Mouse (Mus musculus) lung, postnatal 4 days (tissue): ENCODE results near the gene Ndufs7.
"Not testable (repeated sequence)": the region's sequence is repeated elsewhere in the genome, so short reads cannot be mapped to it uniquely, and the experiment has no call there.

Experiments
- DNase-seq, 2 experiments: peaks; one replicate each; pipeline ENCODE4 v3.0.0; 2021

Gene Ndufs7

DNA sequence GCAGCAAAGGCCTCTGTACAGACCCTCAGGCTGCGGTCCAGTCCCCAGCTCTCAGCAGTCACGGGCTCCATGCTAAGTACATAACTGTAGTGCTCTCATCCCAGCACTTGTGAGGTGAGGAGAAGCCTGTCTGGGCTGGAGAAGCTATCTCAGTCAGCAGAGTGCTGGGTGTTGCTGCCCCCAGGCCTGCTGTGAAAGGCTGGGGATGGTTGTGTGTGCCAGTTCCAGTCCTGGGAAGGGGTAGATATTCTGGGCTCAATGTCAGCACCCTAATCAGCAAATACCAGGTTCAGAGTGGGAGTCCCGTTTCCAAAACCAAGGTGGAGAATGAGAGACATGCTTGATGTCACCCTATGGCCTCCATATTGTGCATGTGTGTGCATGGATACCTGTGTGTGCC is 6.3 kb upstream of the Ndufs7 start:
- no peak for DNase-seq

DNA sequence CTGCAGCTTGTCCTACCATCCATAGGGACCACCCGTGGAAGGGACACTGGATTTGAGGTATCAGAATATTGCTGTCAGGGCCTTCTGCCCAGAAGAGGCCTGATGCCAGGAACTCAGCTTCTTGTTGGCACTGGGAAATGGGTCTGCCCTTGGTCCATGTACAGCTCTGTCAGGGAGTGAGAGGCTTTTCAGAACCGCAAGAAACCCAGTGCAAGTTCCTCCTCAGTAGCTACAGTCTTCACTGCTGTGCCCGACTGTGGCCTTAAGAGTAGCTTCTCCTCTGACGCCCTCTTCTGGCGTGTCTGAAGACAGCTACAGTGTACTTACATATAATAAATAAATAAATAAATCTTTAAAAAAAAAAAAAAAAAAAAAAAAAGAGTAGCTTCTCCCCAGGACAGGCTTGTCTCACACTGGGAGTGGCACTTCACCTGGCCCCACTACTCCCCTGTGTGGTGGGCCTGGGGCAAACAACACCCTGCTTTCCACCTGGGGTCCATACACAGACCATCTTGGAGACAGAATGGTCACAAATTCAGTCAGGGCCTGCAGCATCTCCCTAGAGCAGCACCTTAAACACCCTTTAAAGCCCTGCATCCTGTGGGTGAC is 4.0 kb upstream of the Ndufs7 start:
- peak in 1 of 2 experiments; percentile 59 for DNase-seq

DNA sequence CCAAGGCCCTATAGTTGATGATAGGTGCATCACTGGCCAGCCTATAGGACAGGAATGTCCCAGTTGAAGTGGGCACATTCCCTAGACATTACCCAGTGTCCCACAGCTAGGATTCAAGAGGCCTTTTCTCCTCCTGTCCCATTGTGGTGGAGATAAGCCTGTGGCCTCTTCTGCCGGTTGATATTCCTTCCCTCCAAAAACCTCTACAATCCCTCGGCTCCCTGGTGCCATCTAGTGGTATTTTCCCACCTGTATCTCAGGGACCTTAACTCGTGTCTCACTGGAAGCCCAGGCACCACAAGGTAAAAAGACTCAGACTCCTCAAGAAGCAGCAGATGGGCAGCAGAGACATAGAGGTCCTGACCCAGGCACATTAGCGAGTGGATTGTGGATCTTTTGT is 3.3 kb upstream of the Ndufs7 start:
- DNase-seq: peak; percentile 63 to 83

DNA sequence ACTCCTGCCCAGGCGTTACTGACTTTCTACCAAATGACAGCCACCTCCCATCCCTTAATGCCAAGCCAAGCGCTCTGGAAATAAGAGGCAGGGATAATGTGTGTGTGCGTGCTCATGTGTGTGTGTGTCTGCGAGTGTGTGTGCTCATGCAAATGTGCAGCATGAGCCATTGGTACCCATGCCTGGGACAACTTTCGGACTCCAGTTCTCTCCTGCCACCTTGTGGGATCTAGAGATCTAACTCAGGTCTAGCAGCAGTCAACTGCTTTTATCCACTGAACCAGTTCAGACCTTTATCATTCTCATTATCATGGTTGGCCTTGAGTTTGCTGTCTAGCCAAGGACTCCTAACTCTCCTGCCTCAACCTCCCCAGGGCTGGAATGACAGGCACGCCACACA is 1.1 kb upstream of the Ndufs7 start:
- no peak for DNase-seq

DNA sequence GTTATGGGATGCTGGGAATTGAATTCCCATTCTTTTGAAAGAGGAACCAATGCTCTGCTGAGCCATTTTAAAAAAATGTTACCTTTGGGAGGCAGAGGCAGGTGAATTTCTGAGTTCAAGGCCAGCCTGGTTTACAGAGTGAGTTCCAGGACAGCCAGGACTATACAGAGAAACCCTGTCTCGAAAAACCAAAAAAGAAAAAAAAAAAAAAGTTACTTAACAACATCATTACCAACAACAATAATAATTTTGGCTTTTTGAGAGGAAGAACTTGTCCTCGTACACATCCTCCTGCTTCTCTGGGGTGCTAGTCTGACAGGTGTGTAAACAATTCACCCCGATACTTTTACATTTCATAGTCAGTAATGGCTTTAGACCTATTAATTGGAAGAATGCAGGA is 484 bp upstream of the Ndufs7 start:
- DNase-seq: not testable (repeated sequence)

DNA sequence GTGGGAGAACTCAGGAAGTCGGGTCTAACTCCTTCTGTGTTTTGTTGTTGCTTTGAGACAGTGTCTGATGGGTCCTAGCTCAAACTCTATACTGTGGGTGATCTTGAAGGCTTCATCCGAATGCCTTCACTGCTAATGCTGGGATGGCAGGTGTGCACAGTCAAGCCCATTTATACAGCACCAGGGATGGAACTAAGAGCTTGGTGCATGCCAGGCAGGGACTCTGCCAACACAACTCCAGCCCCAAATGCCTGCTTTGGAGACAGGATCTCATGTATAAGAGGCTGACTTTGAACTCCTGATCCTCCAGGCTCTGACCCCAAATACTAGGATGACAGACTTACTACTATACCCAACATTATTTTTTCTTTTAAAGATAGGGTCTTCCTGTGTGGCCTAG is 1.1 kb downstream of the Ndufs7 start:
- DNase-seq: no peak

DNA sequence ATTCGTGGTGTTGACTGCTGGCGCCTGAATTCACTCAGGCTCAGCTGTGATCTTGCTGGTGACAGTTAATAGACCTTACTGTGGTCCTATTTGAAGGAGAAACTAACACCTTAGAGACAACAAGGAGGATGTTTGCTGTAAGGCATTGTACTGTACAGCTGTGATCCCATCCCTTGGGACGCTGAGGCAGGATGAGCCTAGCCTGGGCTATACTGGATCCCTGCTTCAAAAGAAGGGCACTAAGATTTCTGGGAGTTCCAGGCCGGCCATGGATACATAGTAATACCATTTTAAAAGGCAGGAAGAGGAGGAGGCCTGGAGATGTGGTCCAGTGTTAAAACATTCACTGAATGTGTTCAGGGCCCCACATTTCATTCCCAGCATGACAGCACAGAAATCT is 1.7 kb downstream of the Ndufs7 start:
- no peak for DNase-seq

DNA sequence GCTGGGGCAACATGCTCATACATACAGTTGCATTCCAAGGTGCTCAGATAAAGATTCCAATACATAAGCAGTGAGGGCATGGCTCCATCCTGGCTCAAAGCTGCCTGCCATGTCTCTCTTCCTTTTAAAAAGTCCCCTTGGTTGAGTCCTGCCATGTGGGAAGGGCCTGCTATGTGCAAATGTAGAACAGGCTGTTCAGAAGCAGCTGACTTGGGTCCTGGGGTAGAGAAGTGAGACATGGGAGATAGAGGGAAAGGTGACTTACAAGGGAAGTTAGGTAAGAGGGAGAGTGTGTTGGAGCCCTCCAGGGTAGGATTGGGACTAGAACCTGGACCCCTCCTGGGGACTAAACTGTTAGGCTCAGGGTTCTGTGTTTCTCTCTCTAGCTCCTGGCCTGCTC is 3.1 kb downstream of the Ndufs7 start:
- DNase-seq: no peak

DNA sequence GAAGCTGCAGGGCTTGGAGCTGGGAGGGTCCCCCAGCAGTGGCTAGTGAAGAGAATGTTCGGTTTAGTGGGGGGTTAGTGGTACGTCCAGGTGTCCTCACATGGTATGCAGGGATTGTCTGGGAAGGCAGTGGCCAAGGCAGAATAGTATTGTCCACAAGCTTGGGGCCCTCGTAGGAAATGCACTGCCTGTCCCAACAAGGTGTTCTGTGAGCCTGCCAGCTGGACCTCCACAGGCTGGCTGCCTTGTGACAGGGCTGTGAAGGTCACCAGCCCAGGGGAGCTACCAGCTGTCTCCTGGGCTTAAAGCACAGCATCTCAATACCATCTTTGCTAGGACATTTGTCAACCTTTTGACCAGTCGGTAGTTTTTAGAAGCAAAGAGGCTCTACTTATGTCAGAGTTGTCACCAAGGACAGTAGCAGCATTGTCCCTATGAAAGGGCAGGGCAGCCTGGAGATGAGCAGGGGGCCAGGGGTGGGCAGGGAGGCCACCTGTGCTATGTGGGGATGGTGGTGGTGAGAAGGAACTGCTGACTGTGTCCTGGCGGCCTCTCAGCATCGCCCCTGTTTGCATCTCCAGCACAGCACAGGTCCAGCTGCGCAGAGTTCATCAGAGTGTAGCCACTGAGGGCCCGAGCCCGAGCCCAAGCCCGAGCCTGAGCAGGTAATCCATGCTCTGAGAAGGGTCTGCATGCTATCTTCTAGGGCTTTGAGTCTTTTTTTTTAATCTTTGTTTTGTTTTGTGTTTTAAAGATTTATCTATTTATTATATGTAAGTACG is 3.8 kb downstream of the Ndufs7 start:
- no peak for DNase-seq

DNA sequence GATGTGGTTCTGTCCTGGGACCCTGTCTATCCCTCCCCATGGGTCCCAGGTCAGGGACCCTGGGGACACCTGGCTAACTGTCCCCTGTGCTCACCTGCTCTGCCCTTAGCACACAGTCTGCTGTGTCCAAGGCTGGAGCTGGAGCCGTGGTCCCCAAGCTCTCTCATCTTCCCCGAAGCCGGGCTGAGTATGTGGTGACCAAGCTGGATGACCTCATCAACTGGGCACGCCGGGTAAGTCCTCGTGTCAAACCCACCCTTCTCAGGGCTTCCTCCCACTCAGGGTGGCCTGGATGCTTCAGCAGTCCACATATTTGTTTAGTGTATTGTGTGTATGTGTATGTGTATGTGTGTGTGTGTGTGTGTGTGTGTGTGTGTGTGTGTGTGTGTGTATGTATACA is 4.6 kb downstream of the Ndufs7 start:
- peak in 1 of 2 experiments; percentile 38 for DNase-seq

DNA sequence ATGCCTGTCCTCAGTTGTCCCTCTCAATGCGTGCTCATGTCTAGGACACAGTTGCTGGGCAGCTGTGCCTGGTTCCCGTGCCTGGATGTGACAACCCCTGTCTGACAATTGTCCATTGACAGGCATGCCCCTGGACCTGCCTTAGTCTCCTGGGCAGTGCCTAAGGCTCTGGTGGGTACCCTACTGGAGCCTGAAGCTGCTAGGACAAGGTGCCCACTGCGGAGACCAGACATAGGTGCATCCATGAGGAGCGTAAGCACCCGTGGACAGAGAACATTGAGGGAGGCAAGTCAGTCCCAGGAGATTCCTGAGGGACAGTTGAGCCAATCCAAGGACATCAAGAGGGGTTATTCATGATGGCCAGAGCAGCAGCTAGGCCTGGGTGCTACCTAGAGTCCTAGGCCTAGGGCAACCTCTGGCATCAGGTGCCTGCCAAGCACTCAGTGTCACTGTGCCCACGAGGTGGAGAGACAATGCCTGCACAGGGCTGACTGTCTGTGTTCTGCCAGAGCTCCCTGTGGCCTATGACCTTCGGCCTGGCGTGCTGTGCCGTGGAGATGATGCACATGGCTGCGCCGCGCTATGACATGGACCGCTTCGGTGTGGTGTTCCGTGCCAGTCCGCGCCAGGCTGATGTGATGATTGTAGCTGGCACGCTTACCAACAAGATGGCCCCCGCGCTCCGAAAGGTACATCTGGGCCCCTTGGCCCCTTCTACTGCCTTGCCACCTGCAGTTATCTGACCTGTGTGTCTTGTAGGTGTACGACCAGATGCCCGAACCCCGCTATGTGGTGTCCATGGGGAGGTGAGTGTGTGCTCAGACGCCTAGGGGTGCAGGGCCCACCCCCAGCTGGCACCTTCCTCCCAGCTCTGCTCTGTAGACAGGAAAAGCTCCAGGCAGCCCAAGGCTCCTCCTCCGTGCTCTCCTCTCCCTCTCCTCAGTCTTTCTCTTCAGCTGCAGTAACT is 5.7 kb downstream of the Ndufs7 start:
- peak in 1 of 2 experiments; percentile 27 for DNase-seq

DNA sequence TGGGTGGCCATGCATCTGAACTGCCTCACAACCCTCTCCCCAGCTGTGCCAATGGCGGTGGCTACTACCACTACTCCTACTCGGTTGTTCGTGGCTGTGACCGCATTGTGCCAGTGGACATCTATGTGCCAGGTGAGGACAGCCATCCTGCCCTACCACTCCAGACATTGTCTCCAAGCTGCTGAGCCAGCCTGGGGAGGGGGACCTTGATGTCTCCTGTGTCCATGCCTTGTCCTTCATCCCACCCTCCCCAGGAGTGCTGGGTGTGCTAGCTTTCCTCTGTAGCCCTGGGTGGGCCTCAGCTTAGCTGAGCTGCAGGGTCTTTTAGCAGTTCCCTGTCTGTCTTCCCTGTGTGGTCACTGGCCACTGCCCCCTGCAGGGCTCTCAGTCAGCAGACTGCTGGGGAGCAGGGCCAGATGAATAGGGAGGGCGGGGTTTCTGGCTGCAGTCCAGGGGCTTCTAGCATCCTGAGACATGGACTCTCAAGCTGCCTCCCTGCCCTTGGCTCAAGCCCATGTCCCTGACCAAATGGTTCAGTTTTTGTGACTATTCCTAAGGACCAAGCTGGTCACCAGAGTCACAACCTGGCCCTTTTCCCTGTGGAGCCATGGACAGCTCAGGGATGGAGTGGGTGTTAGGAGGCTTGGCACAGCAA is 7.1 kb downstream of the Ndufs7 start:
- DNase-seq: peak; percentile 30 to 55

DNA sequence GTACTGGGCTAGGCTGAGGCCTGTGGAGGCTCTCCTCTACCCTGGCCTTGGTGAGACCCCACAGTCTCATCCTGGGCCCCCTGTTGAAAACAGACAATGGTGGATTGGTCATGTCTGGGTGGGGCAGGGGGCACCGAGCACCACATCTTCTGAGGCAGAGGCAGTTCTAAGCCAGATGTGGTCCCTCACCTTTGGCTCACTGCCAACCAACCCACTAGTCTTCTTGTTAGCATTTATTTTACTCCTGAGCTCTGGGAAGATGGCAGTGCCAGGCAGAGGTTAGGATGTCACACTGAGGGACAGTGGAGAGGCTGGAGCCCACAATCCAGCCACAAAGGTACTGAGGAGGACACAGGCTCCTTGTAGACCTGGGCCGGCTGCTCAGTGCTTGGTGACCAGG is 9.0 kb downstream of the Ndufs7 start:
- peak in 1 of 2 experiments; percentile 27 for DNase-seq

DNA sequence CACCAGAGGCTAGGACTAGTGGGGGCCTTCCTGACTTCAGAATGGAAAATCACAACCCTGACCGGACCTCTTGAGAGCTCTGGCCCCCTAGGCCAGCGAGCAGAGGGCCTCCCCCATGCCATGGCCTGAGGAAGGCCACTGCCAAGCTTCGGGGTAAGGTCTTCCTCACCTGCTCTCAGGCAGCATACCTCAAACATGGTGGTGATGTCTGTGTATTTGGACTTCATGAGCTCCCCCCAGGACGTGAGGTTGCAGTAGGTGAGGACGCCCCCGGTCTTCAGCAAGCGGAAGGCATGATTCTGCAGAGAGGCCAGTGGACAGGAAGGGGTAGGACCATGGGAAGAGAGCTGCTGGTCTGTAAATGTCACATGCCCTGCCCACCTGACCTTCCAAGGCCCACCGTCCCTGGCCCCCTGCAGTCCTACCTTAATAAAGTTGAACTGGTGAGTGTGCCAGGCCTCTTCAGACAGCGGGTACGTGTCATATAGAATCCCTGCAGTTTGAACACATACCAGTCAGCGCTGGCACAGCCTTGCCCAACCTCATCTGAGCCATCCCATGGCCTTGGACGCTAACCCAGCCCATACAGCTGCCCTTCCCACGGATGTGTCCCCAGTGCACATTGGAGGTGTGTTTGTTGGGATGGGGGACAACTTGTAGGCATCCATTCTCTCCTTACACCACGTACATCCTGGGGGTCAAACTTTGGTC is 10.0 kb downstream of the Ndufs7 start:
- DNase-seq: no peak

DNA sequence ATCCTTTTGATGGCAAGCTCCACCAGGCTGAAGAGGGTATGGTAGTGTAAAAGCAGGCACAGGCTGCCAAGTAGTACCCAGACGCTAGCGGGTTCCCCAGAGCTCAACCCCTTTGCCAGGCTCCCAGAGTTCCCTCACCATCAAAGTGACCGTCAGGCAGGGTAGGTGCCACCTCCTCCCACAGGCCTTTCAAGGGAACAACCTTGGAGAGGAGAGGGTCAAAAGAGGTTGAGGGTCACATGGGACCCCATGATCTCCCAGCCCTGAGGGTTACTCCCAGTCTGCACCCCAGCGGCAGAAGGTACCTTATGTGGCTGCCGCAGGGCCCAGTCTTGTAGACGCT is 10.5 kb downstream of the Ndufs7 start:
- DNase-seq: no peak

DNA sequence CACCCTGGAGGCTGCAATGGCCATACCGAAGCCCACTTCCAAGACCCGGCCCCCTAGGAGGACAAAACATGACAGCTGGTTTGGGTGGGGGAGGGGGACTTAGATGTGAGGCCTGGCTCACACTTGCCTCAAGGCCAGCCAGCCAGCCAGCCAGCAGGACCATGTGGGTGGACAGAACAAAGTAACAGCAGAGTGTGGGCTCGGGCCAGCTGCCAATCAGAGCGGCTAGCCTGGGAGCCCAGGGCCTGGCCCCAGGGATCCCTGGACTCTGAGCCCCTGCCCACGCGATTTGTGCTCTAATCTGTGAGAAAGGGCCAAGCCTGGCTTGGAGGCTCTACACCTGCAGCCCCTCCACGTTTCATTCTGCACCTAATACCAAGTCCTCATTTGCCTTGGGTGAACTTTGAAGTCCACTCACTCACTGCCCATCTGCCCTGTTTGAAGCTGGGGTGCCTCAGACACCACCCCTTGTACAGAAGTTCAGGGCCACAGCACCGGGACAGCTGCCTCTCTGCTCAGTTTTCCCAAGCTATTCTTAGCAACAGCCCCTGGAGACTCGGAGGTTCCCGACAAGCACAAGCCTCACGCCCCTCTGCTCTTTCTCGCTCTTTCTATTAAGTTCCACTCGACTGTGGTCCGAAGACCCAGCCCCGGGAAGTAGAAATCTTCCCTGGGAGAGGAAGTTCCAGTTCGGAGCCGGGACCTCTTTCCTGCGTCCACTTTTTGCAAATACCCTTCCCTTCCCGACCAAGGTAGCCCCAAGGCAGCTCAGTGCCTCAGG is 11.1 kb downstream of the Ndufs7 start:
- DNase-seq: peak; percentile 54 to 72

DNA sequence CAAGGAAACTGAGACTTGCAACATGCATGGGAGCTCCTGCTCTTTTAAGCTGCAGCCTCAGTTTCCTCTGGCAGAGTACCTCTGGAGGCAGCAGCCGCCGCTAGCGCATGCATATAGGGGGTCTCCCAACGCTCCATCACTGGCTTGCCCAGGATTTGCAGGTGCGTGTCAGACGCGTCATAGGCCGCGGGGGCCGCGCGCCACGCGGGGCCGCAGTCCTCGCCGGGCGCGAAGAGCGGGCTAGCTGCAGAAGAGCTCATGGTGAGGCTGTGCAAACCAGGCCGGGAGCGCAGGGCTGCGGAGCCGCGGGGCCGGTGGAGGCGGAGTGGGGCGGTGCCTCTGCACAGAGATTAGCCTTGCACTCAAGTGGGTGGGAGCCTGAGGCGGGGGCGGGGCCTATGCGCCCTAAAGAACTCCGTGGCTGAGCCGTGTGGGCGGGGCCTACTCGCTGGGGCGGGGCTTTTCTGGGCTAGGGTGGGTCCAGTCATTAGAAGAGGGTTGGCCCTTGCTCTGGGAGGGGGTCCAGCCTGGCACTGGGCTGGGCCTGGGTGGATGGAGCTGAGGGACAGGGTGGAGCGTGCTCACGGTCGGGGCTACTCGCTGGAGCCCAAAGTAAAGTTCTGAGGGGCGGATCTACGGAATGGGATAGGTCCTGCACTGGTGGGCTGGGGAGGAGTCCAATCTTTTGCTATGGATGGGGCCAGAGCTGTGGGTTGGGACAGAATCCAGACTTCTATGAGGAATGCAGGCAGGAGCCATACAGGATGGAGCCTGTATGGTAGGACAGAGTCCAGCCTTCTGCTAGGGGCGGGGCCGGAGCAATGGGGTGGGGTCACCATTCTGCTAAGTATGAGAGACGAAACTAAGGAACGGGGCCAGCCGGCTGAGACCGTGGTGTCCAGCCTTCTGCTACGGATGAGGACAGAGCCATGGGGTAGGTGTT is 12.0 kb downstream of the Ndufs7 start, which contains the start of the genes Gamt and Dazap1:
Gamt (minus strand) TSS at position 371 of the 943 bp plus-strand sequence.
Dazap1 (plus strand) TSS at position 845 of the 943 bp plus-strand sequence.
- DNase-seq: peak; percentile 99

DNA sequence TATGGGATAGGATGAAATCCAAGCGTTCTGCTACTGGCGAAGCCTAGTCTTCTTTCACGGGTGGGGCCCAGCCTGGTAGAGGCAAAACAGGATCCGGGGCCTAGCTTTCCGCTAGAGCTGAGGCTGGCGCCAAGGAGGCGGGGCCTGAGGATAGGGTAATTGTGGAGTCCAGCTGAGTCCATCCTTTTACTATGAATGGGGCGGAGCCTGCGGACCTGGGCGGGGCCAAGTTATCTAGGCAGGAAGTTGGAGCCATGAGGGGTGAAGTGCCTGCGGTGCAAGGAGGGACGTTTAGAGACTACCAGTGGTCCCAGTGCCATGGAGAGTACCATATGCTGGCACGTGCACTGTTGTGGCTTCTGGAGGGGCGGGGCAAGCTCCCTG is 12.7 kb downstream of the Ndufs7 start:
- peak; percentile 99 for DNase-seq

DNA sequence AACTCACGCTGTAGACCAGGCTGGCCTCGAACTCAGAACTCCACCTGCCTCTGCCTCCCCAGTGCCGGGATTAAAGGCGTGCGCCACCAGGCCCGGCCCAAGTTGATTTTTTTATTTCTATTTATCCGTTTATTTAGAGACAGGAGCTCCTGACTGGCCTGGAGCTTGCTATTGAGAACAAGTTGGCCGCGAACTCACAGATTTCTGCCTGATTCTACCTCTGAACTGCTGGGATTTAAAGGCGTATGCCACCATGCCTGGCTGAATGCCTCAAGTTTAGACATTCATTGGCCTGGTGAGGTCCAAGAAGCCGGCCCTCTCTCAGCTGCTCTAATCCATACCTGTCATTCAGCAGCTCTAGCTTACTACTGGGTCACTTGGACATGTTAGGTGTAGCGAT is 13.2 kb downstream of the Ndufs7 start:
- no peak for DNase-seq

DNA sequence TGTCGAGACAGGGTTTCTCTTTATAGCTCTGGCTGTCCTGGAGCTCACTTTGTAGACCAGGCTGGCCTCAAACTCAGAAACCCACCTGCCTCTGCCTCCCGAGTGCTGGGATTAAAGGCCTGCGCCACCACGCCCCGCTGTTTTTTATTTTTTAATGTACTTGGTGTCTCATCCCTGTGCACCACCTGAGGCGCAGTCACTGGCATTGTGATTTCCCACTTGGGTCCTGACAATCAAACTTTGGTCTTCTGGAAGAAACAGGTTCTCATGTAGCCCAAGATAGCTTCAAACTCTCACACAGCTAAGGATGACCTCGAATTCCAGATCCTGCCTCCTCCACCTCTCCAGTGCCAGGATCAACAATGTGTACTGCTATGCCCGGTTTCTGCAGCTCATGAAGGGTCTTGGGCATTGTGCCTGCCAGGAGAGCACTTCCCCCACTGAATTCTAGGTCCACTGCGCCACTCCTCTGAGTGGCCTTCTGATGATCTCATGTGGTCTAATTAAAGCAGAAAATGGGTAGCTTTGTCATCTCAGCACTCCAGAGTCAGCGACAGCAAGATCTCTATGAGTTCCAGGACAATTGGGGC is 13.9 kb downstream of the Ndufs7 start:
- no peak for DNase-seq
